Mouse (Mus musculus) left cerebral cortex, postnatal 14 days (tissue): ENCODE data around the gene Olfr49. TPM values are rescaled to one million over a fixed set of nuclear protein-coding genes. Genes with fewer than 3 reads are reported as not detected.

Experiments
- DNase-seq, 2 experiments: peaks; one replicate each; pipeline ENCODE4 v3.0.0; 2021 to 2022; ENCODE audit warnings: low spot score in 2 of 2, mixed read lengths in 1 of 2
- intact Hi-C: fragments of 180-260 bp; cut with DNase I; formaldehyde crosslinking; loops from one replicate; pipeline ENCODE4 v1.15.1; 2025
- long read RNA-seq, 2 experiments: library from polyadenylated mRNA; stranded (forward); transcript quantifications; one replicate each; pipeline ENCODE4 v2.0.0; 2021
- total RNA-seq, 2 experiments: library from RNA; stranded (reverse); gene quantifications; 2 replicates each; pipeline ENCODE4 v1.2.3; 2021

Olfr49 gene
- not detected for total RNA-seq
- long read RNA-seq, experiment 1 = 0 reads
- long read RNA-seq, experiment 2 = 0 reads

- intact Hi-C loops = no loop called here
- DNase-seq = no peak
These were observed at the start of gene Olfr49 for GRCm38 (mm10) chr14:54284839-54285238. Gene Olfr49 (minus strand): TSS chr14:54284939.

GRCm38 (mm10) chr14:54333452-54334189 lies 48.9 kb upstream of the Olfr49 start:
- intact Hi-C loops = no loop called here

GRCm38 (mm10) chr14:54332176-54333074 lies 47.7 kb upstream of the Olfr49 start:
- intact Hi-C loops = no loop called here
- DNase-seq = no peak

More at GRCm38 (mm10) chr14:54333452-54334189, 48.9 kb upstream of the Olfr49 start:
- DNase-seq = no peak

GRCm38 (mm10) chr14:54331178-54331577 lies 46.4 kb upstream of the Olfr49 start:
- intact Hi-C loops = no loop called here

GRCm38 (mm10) chr14:54329201-54329600 lies 44.5 kb upstream of the Olfr49 start:
- DNase-seq = no peak
- intact Hi-C loops = no loop called here

More at GRCm38 (mm10) chr14:54331178-54331577, 46.4 kb upstream of the Olfr49 start:
- DNase-seq = no peak

- intact Hi-C loops = no loop called here
These were observed 43.8 kb upstream of the Olfr49 start for GRCm38 (mm10) chr14:54328548-54328947.

GRCm38 (mm10) chr14:54324486-54324885 lies 39.7 kb upstream of the Olfr49 start:
- intact Hi-C loops = no loop called here
- no peak for DNase-seq

More at GRCm38 (mm10) chr14:54328548-54328947, 43.8 kb upstream of the Olfr49 start:
- DNase-seq = no peak

- intact Hi-C loops = no loop called here
- no peak for DNase-seq
These were observed 37.0 kb upstream of the Olfr49 start for GRCm38 (mm10) chr14:54321556-54322376.

GRCm38 (mm10) chr14:54311763-54312162 lies 27.0 kb upstream of the Olfr49 start:
- intact Hi-C loops = no loop called here

GRCm38 (mm10) chr14:54300676-54301075 lies 15.9 kb upstream of the Olfr49 start:
- intact Hi-C loops = no loop called here
- no peak for DNase-seq

More at GRCm38 (mm10) chr14:54311763-54312162, 27.0 kb upstream of the Olfr49 start:
- no peak for DNase-seq

- intact Hi-C loops = no loop called here
- no peak for DNase-seq
These were observed 15.4 kb upstream of the Olfr49 start for GRCm38 (mm10) chr14:54300136-54300535.

GRCm38 (mm10) chr14:54276446-54276845 lies 8.3 kb downstream of the Olfr49 start:
- intact Hi-C loops = no loop called here
- DNase-seq = no peak

GRCm38 (mm10) chr14:54272696-54273095 lies 12.0 kb downstream of the Olfr49 start:
- no peak for DNase-seq
- intact Hi-C loops = no loop called here

- no peak for DNase-seq
- intact Hi-C loops = no loop called here
These were observed 12.6 kb downstream of the Olfr49 start for GRCm38 (mm10) chr14:54271976-54272606.

GRCm38 (mm10) chr14:54270413-54270812 lies 14.3 kb downstream of the Olfr49 start:
- intact Hi-C loops = no loop called here
- no peak for DNase-seq

- DNase-seq = no peak
- intact Hi-C loops = no loop called here
These were observed 15.2 kb downstream of the Olfr49 start for GRCm38 (mm10) chr14:54269566-54269965.

- intact Hi-C loops = no loop called here
- DNase-seq = no peak
These were observed 16.8 kb downstream of the Olfr49 start for GRCm38 (mm10) chr14:54267966-54268365.

GRCm38 (mm10) chr14:54265951-54266350 lies 18.8 kb downstream of the Olfr49 start:
- intact Hi-C loops = no loop called here
- DNase-seq = no peak

- intact Hi-C loops = no loop called here
- no peak for DNase-seq
These were observed 19.6 kb downstream of the Olfr49 start for GRCm38 (mm10) chr14:54265093-54265492.
